Mouse (Mus musculus) lung, adult 2 months (tissue): ENCODE data around the gene Gmppa. TPM values are rescaled to one million over a fixed set of nuclear protein-coding genes. Genes with fewer than 3 reads are reported as not detected.

ENCODE experiments used
- DNase-seq: peaks from one replicate; pipeline ENCODE4 v3.0.0; 2022
- H3K4me1 ChIP-seq: fragments of 200-500 bp; 2 replicates; pipeline ENCODE4 v1.6.1; 2011; ENCODE audit warnings: low read length; ENCODE audit not compliant: control insufficient read depth, insufficient read depth
- H3K4me3 ChIP-seq: fragments of 200-500 bp; replicated peaks from 2 replicates; pipeline ENCODE3; 2011; ENCODE audit warnings: low read depth, mild to moderate bottlenecking, control low read depth, low read length; ENCODE audit errors: extremely low read depth
- CTCF ChIP-seq: fragments of 200-500 bp; IDR thresholded peaks from 2 replicates; pipeline ENCODE4 v1.5.1; 2011; ENCODE audit warnings: mild to moderate bottlenecking, low read length, control low read depth; ENCODE audit not compliant: insufficient read depth
- POLR2A ChIP-seq: fragments of 200-500 bp; IDR thresholded peaks from 2 replicates; pipeline ENCODE4 v1.6.1; 2011; ENCODE audit warnings: low read depth, mild to moderate bottlenecking, control low read depth, low read length, borderline replicate concordance; ENCODE audit errors: extremely low read depth
- WGBS: fragments of 180-500 bp; shearing (Covaris S2); methylation state at CpG from one replicate; pipeline ENCODE4 v1.1.7; 2018; 5-methylcytosine and 5-hydroxymethylcytosine counted together
- polyA plus RNA-seq: library from polyadenylated mRNA; depleted of rRNA; stranded (reverse); fragments of >200 nt; gene quantifications from 2 replicates; pipeline ENCODE4 v1.2.3, GENCODE M21; 2012

Gmppa gene
- polyA plus RNA-seq, 1 experiment: 125 TPM

- DNase-seq: no peak
- 9% methylated on average over 8 of the region's 8 CpGs for WGBS
- Histone ChIP-seq H3K4me1 (no peaks in the 10 kb centered on the region), H3K4me3 (no peak overlapping the region)
- TF ChIP-seq CTCF (no peak), POLR2A (no peak)
Measured at GRCm38 (mm10) chr1:75449377-75450135, 13.8 kb downstream of the Gmppa start.

- 4% methylated on average over 35 of the region's 35 CpGs for WGBS
- TF ChIP-seq POLR2A (no peak), CTCF (no peak)
- no peak for DNase-seq
- no peaks in the 10 kb centered on the region for H3K4me1 ChIP-seq
- H3K4me3 ChIP-seq: no peak within 1 kb of the TSS
Measured at GRCm38 (mm10) chr1:75450314-75451005, 14.7 kb downstream of the Gmppa start, which contains the start of gene Asic4. Gene Asic4, plus strand, starts transcription at chr1:75450436.

GRCm38 (mm10) chr1:75451900-75452299 lies 16.2 kb downstream of the Gmppa start:
- no peak for TF ChIP-seq POLR2A
- TF ChIP-seq CTCF: no peak
- H3K4me1 ChIP-seq: no peaks in the 10 kb centered on the region
- 63% methylated on average over 5 of the region's 5 CpGs for WGBS
- H3K4me3 ChIP-seq: no peak overlapping the region
- DNase-seq: no peak

- 69% methylated on average over 3 of the region's 3 CpGs for WGBS
- TF ChIP-seq CTCF (no peak), POLR2A (no peak)
- Histone ChIP-seq H3K4me3 (no peak overlapping the region), H3K4me1 (0 out of 2 replicates have a peak, but pooled peaks cover 5% of the 10 kb centered on the region)
- no peak for DNase-seq
Measured at GRCm38 (mm10) chr1:75455433-75455832, 19.7 kb downstream of the Gmppa start.

GRCm38 (mm10) chr1:75455948-75456347 lies 20.2 kb downstream of the Gmppa start:
- 0 out of 2 replicates have a peak, but pooled peaks cover 5% of the 10 kb centered on the region for H3K4me1 ChIP-seq
- no peak for DNase-seq
- H3K4me3 ChIP-seq: no peak overlapping the region
- TF ChIP-seq POLR2A: no peak
- no peak for TF ChIP-seq CTCF
- WGBS: 44% methylated on average over 5 of the region's 5 CpGs

GRCm38 (mm10) chr1:75456746-75457564 lies 21.2 kb downstream of the Gmppa start:
- no peak for DNase-seq
- H3K4me1 ChIP-seq: 0 out of 2 replicates have a peak, but pooled peaks cover 5% of the 10 kb centered on the region
- no peak overlapping the region for H3K4me3 ChIP-seq
- 20% methylated on average over 14 of the region's 14 CpGs for WGBS
- TF ChIP-seq POLR2A: no peak
- 0 out of 2 replicates have a peak, but pooled peaks have one; percentile 8 for TF ChIP-seq CTCF

- Histone ChIP-seq H3K4me1 (0 out of 2 replicates have a peak, but pooled peaks cover 5% of the 10 kb centered on the region), H3K4me3 (no peak overlapping the region)
- 8% methylated on average over 10 of the region's 10 CpGs for WGBS
- TF ChIP-seq POLR2A: no peak
- no peak for TF ChIP-seq CTCF
- no peak for DNase-seq
Measured at GRCm38 (mm10) chr1:75457710-75458024, 21.9 kb downstream of the Gmppa start.

GRCm38 (mm10) chr1:75458025-75458788 lies 22.5 kb downstream of the Gmppa start:
- Histone ChIP-seq H3K4me1 (0 out of 2 replicates have a peak, but pooled peaks cover 5% of the 10 kb centered on the region), H3K4me3 (no peak overlapping the region)
- TF ChIP-seq POLR2A (no peak), CTCF (no peak)
- WGBS: 4% methylated on average over 42 of the region's 42 CpGs
- DNase-seq: no peak
